Mouse (Mus musculus) left cerebral cortex, postnatal 25 days (tissue): ENCODE data around the gene Lamp2. TPM values are rescaled to one million over a fixed set of nuclear protein-coding genes. Genes with fewer than 3 reads are reported as not detected.
"Not testable (repeated sequence)": the region's sequence is repeated elsewhere in the genome, so short reads cannot be mapped to it uniquely, and the experiment has no call there.

Experiments used
- DNase-seq, 2 experiments: peaks; one replicate each; pipeline ENCODE4 v3.0.0; 2022; ENCODE audit warnings: low spot score in 2 of 2, mixed read lengths in 1 of 2
- intact Hi-C: fragments of 180-260 bp; cut with DNase I; formaldehyde crosslinking; loops from one replicate; pipeline ENCODE4 v1.15.1; 2025
- total RNA-seq, 2 experiments: library from RNA; stranded (reverse); gene quantifications; 2 replicates each; pipeline ENCODE4 v1.2.3; 2021

Gene Lamp2
- total RNA-seq, 2 experiments from 2014 or later, result 70.0 to 76.6 TPM

- peak; percentile 74 to 86 for DNase-seq
- intact Hi-C loops, result loop anchor here (5.0 kb wide), 3 partner anchors 186 to 351 kb away; partner anchors contain the start of genes Rhox11, Tmem255a and Zbtb33
Measured at GRCm38 (mm10) chrX:38438147-38438791, 18.0 kb downstream of the Lamp2 start.

- no peak for DNase-seq
- intact Hi-C loops, result no loop called here
Measured at GRCm38 (mm10) chrX:38429455-38429854, 26.8 kb downstream of the Lamp2 start.

GRCm38 (mm10) chrX:38428818-38429440, 27.3 kb downstream of the Lamp2 start:
- DNase-seq, result peak in 1 of 2 experiments; percentile 28
- intact Hi-C loops, result no loop called here

DNA sequence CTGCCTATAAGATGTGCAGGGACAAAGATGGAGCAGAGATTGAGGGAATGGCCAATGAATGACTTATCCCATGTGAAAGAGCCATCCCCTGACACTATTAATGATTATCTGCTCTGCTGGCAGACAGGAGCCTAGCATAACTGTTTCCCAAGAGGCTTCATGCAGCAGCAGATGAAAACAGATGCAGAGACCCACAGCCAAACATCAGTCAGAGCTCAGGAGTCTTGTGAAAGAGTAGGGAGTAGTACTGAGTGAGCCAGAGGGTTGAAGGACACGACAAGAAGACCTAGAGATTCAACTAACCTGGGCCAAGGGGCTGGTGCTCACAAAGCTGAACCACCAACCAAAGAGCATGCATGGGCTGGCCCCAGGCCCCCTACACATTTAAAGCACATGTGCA, 30.2 kb downstream of the Lamp2 start:
- DNase-seq, result no peak
- intact Hi-C loops, result no loop called here

DNA sequence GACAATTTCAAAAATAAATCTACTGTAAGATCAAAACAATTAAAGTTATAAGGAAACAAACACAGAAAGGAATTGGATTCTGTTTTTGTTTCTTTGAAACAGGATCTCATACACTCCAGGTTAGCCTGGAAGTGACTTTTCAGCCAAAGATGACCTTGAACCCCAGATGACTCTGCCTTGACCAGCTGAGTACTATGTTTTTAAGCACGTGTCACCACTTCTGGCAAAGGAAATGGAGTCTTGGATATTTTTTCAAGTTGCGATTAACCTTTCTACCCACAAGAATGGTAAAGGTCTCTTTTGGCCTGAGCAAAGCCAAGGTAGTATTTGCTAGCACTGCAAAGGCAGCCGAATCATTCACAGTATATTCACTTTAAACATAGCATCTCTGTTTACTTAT, 33.2 kb downstream of the Lamp2 start:
- no peak for DNase-seq
- intact Hi-C loops, result loop anchor here (5.0 kb wide), 1 partner anchor 176 kb away; no protein-coding TSS in a partner anchor

DNA sequence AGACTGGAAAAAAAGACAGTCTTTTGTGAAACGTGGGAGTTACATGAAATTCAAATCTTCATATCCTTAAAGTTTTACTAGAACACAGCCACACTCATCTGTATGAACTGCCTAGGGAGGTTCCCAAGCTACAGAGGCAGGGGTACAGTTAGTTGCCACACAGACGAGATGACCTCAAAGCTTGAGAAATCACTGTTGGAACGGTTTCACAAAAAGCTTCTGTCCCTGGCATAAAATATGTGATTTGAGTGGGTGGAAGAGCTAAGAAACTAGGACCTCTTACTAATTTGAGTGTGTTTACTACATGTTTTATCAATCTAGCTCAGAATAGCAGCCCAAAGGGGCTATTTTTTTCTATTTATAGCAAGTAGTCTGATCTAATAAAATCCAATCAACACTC, 33.9 kb downstream of the Lamp2 start:
- DNase-seq, result no peak
- intact Hi-C loops, result loop anchor here (5.0 kb wide), 1 partner anchor 175 kb away; no protein-coding TSS in a partner anchor

- intact Hi-C loops, result no loop called here
- no peak for DNase-seq
Measured at GRCm38 (mm10) chrX:38403879-38404278, 52.4 kb downstream of the Lamp2 start.

DNA sequence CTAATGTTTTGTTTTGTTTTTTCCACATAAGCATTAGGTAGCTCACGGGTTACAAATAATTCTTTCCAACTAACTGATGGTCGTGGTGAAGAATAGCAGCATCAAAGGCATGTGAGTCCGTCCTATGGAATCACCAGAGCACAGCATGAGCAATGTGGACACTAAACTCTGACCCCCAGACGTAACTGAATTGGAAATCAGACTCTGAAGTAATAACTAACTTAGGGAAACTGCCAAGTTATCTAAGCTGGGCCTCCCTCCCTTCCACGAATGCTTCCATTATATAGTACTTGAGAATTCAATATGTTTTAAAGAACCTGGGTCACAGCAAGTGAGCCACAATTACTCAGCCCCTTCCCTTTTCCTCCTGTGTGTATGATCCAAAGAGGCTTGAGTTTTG, 53.3 kb downstream of the Lamp2 start:
- intact Hi-C loops, result no loop called here

GRCm38 (mm10) chrX:38402004-38402403, 54.2 kb downstream of the Lamp2 start:
- intact Hi-C loops, result no loop called here
- DNase-seq, result no peak

More for the DNA sequence above, 53.3 kb downstream of the Lamp2 start:
- no peak for DNase-seq

DNA sequence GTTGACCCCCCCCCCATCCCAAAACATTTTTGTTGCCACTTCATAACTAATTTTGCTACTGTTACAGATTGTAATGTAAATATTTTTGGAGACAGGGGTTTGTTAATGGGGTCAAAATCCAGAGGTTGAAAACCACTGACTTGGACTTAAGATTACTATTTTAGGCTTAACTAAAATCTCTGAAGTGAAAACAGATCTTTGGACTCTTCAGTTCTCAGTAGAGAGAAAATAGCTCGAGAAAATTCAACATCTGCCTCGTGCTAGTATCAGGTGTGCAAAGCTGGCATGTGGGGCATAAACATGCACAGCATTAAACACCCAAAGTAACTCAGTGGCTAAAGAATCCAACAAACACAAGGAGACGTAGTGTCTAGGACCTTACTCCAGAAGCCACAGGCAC, 55.6 kb downstream of the Lamp2 start:
- DNase-seq, result no peak
- intact Hi-C loops, result no loop called here

- intact Hi-C loops, result no loop called here
- DNase-seq, result no peak
Measured at GRCm38 (mm10) chrX:38399671-38400070, 56.6 kb downstream of the Lamp2 start.

- intact Hi-C loops, result not testable (repeated sequence)
Measured at GRCm38 (mm10) chrX:38373169-38373568, 83.1 kb downstream of the Lamp2 start.

DNA sequence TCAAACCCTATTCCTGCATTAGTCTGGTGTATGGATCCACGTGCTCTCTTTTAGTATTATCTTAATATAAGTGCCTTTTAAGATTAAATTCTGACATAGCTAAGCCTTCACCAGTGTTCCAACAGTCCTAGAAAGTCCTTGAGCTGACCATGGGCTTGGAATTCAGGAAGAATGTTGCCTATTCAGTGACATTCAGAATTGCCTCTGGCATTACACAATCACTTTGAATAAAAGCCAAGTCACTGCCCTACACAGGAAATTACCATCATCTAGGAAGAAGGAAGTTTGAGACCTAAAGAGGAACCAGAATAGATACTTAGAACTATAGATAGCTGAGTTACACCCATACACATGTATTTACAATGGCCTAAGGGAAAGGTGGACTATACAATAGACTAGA, 91.6 kb downstream of the Lamp2 start:
- intact Hi-C loops, DNase-seq: not testable (repeated sequence)

More at GRCm38 (mm10) chrX:38373169-38373568, 83.1 kb downstream of the Lamp2 start:
- DNase-seq, result not testable (repeated sequence)

DNA sequence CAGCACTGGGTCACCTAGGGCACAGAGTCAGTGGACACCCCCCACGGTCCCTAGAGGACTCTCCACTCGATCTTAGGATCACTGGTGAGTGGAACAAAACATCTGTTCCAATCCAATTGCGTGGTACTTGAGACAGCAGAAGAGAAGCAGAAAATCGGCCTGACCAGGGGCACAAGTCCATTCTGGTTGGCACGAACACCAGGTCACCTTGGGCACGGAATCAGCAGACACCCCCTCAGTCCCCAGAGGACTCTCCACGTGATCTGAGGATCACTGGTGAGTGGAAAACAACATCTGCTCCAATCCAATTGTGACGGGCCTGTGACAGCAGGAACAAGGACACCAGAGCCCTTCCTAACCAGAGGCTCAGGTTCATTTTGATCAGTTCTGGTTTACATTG, 94.2 kb downstream of the Lamp2 start:
- no peak for DNase-seq
- intact Hi-C loops, result no loop called here

Other genes with a start within 250 kb of the Lamp2 start
- 10 to 100 TPM; 16.4 to 19.5 TPM for gene Tmem255a, start 204.0 kb downstream of the Lamp2 start, total RNA-seq
- gene Atp1b4, start 140.3 kb downstream of the Lamp2 start, total RNA-seq, result not detected
- gene Cul4b, start 119.7 kb upstream of the Lamp2 start, total RNA-seq, result 10 to 100 TPM; 34.8 to 37.8 TPM
- 10 to 100 TPM; 80.8 to 87.3 TPM for gene Mcts1, start 144.1 kb upstream of the Lamp2 start, total RNA-seq
- gene C1galt1c1, start 178.6 kb upstream of the Lamp2 start, total RNA-seq, result 10 to 100 TPM; 24.2 to 26.0 TPM